Mouse (Mus musculus): ENCODE measurements around the gene Tbx1.

DNA sequence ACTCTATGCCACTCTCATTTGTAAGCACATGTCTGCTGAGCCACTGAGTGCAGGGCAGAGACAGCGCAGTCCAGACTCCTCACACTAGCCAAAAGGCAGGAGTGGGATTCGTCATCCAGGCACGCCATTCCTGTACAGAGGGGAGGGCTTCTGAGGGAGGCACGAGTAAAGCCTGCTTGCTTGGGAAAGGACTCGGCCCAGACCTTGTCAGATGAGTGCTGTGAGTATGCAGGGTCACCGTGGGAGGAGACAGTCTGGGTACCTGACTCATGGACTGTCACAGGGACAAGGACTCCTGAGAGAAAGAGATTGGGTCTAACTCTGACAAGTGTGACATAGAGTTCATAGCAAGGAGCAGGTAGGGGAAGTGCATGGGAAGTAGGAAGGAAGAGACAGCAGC lies 51.2 kb downstream of the Tbx1 start:
- TF ChIP-seq CTCF (conservative IDR thresholded peaks at IDR 0.05; ENCODE audit: low read length) (no peak), POU5F1 (IDR thresholded peaks at IDR 0.05; ENCODE audit: borderline replicate concordance, low read length) (no peak), NANOG (IDR thresholded peaks at IDR 0.05; ENCODE audit: borderline replicate concordance, low read length) (no peak)

Data from E14TG2a.4 (cell line).